Mouse (Mus musculus): ENCODE data around the gene Ift57. TPM values are rescaled to one million over a fixed set of nuclear protein-coding genes. Genes with fewer than 3 reads are reported as not detected.
A peak's percentile ranks its signal among the peaks of the same experiment; 100 is the strongest.

The Ift57 gene
- polyA plus RNA-seq, 1 experiment from 2014 or later = 43.4 TPM

DNA sequence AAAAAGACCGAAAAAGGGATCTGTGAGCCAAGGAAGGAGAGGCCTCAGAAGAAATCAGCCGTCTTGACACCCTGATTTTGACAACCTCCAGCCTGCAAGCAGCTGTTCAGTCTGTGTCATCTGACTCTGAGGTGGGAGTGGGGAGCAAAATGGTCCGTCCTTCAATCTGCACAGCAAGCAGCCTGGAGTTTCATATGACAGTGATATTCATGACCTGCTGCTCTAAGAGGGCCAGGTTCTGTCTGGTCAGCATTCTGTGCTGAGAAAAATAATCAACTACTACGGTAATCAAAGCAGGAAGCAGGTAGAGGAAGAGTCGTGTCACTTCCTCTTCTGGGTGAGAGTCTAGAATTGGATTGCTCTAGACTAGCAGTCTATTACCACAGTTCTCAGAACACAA lies 102.4 kb downstream of the Ift57 start:
- no peak for ATAC-seq (replicated peaks)
- Histone ChIP-seq H3K4me1 (peaks cover 10% of the 10 kb centered on the region), H3K27me3 (replicated peaks) (no peaks in the 10 kb centered on the region), H3K27ac (no peak overlapping the region), H3K4me2 (no peak overlapping the region), H3K4me3 (no peak overlapping the region), H3K9me3 (no peaks in the 10 kb centered on the region), H3K36me3 (replicated peaks) (no peaks in the 10 kb centered on the region), H3K9ac (no peak overlapping the region)
- WGBS = 76% methylated on average over 5 of the region's 5 CpGs

DNA sequence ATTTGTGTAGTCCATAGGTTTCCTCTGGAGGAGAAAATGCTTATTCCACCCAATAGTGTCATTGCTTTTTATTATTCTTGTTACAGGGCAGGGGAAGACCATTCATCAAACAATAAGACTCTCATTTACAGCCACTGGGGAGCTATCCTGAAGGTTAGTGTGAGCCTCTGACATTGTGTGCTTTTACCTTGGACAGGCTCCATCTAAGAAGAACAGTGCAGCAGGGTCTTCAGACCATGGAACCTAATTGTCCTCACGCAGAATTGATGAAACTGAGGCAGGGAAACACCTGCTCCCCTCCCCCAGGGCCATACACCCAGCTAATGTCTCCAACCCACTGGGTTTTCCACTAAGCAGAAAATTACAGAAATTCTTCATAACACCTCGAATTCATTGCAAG lies 104.0 kb downstream of the Ift57 start:
- Histone ChIP-seq H3K4me2 (no peak overlapping the region), H3K9me3 (no peaks in the 10 kb centered on the region), H3K9ac (no peak overlapping the region), H3K4me3 (no peak overlapping the region), H3K27ac (no peak overlapping the region), H3K4me1 (peaks cover 10% of the 10 kb centered on the region), H3K27me3 (replicated peaks) (no peaks in the 10 kb centered on the region), H3K36me3 (replicated peaks) (no peaks in the 10 kb centered on the region)
- WGBS = 62% methylated on average over 2 of the region's 2 CpGs
- no peak for ATAC-seq (replicated peaks)

- H3K27ac ChIP-seq = peak overlapping the region; percentile 12; the same call in 1 of the 2 replicates
- ATAC-seq (replicated peaks) = peak; percentile 68
- H3K9ac ChIP-seq = peak overlapping the region; percentile 35
- peak overlapping the region; percentile 30 for H3K4me3 ChIP-seq
- no peaks in the 10 kb centered on the region for H3K36me3 ChIP-seq (replicated peaks)
- H3K4me1 ChIP-seq = peaks cover 10% of the 10 kb centered on the region
- no peaks in the 10 kb centered on the region for H3K27me3 ChIP-seq (replicated peaks)
- WGBS = 1% methylated on average over 12 of the region's 12 CpGs
- no peaks in the 10 kb centered on the region for H3K9me3 ChIP-seq
- peak overlapping the region; percentile 61 for H3K4me2 ChIP-seq
These were observed 105.0 kb downstream of the Ift57 start for GRCm38 (mm10) chr16:49803932-49804461.

DNA sequence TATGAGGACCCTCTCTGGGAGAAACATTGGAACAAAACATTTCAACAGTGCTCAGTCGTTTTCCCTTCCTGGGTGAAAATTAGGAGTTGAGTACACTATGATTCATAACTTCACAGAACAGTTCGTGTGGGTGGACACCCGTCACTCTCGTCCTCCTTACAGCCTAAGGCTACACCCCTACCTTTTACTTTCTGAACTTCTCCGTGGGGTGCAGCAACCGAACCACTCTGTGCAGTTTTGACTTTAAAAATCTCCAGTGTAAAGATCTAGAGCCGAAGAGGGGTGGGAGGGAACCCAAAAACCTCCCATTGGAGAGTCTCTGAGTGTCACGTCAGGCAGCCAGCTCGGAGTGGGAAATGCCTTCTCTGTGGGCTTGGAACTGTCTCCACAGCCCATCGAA lies 107.9 kb downstream of the Ift57 start:
- Histone ChIP-seq H3K4me3 (no peak overlapping the region), H3K36me3 (replicated peaks) (no peaks in the 10 kb centered on the region), H3K9me3 (no peaks in the 10 kb centered on the region), H3K27ac (no peak overlapping the region), H3K27me3 (replicated peaks) (no peaks in the 10 kb centered on the region), H3K9ac (no peak overlapping the region), H3K4me1 (peaks cover 10% of the 10 kb centered on the region), H3K4me2 (no peak overlapping the region)
- ATAC-seq (replicated peaks) = no peak
- WGBS = 85% methylated on average over 10 of the region's 10 CpGs

- WGBS = 83% methylated on average over 7 of the region's 7 CpGs
- no peak overlapping the region for H3K27ac ChIP-seq
- H3K4me1 ChIP-seq = peaks cover 10% of the 10 kb centered on the region
- H3K9ac ChIP-seq = no peak overlapping the region
- H3K27me3 ChIP-seq (replicated peaks) = no peaks in the 10 kb centered on the region
- H3K4me3 ChIP-seq = no peak overlapping the region
- no peaks in the 10 kb centered on the region for H3K36me3 ChIP-seq (replicated peaks)
- ATAC-seq (replicated peaks) = no peak; the same call in 1 of the 2 replicates
- H3K4me2 ChIP-seq = no peak overlapping the region
- H3K9me3 ChIP-seq = no peaks in the 10 kb centered on the region
These were observed 108.4 kb downstream of the Ift57 start for GRCm38 (mm10) chr16:49807419-49807841.

DNA sequence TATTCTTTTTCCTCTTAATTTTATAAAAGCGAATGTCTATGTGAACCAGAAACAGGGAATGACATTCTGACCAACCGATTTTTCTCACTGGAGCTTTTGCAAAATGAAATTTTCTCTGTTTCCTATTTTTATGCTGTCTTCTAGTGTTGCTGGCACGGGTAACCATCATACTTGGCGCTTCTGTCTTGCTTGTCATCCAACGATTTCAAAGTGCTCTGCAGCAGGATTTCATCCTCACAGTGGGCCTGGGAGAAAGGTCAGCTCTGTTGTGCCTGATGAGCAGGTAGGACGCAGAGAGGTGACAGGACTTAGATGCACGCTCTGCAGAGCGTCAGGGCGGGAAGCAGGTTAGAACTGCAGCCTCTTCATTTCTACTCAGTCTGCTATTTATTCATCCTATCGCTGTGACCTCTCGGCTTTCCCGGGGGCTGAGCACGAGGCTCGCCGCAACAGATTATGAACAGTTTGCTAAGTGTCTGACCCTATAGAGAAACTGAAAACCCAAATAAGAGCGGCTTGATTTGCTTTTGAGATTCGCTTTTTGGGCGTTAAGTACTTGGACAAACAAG lies 108.9 kb downstream of the Ift57 start:
- H3K36me3 ChIP-seq (replicated peaks) = no peaks in the 10 kb centered on the region
- no peak overlapping the region for H3K27ac ChIP-seq
- WGBS = 76% methylated on average over 18 of the region's 18 CpGs
- no peak for ATAC-seq (replicated peaks)
- no peak overlapping the region for H3K9ac ChIP-seq
- H3K9me3 ChIP-seq = no peaks in the 10 kb centered on the region
- no peaks in the 10 kb centered on the region for H3K27me3 ChIP-seq (replicated peaks)
- peaks cover 10% of the 10 kb centered on the region for H3K4me1 ChIP-seq
- no peak overlapping the region for H3K4me2 ChIP-seq
- no peak overlapping the region for H3K4me3 ChIP-seq

DNA sequence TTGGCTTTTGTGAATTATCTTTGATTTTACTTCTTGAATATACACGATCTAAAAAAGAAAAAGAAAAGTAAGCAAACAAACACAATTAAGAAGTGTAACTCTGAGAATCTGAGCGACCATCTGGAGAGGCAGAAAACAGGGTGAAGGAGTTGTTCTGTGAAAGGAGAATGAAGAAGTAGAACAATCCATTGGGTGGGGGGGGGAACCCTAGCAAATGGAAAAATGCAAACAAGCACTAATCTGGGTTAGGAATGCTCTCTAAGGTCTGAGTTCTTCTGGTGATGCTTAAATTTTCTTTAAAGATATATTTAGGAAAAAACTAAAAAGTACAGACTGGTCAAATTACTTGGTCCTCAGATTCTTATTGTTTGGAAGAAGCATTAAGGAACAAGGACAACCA lies 112.9 kb downstream of the Ift57 start:
- H3K9ac ChIP-seq = no peak overlapping the region
- H3K9me3 ChIP-seq = no peaks in the 10 kb centered on the region
- H3K27me3 ChIP-seq (replicated peaks) = no peaks in the 10 kb centered on the region
- no peak for ATAC-seq (replicated peaks)
- H3K36me3 ChIP-seq (replicated peaks) = no peaks in the 10 kb centered on the region
- H3K4me2 ChIP-seq = no peak overlapping the region
- WGBS = 93% methylated on average over 2 of the region's 2 CpGs
- H3K27ac ChIP-seq = no peak overlapping the region
- H3K4me1 ChIP-seq = no peaks in the 10 kb centered on the region
- no peak overlapping the region for H3K4me3 ChIP-seq

- Histone ChIP-seq H3K4me2 (no peak overlapping the region), H3K36me3 (replicated peaks) (no peaks in the 10 kb centered on the region), H3K27me3 (replicated peaks) (no peaks in the 10 kb centered on the region), H3K9me3 (no peaks in the 10 kb centered on the region), H3K9ac (no peak overlapping the region), H3K4me3 (no peak overlapping the region), H3K4me1 (no peaks in the 10 kb centered on the region), H3K27ac (no peak overlapping the region)
- 74% methylated on average over 10 of the region's 10 CpGs for WGBS
- no peak for ATAC-seq (replicated peaks)
These were observed 114.0 kb downstream of the Ift57 start for GRCm38 (mm10) chr16:49812821-49813616.

DNA sequence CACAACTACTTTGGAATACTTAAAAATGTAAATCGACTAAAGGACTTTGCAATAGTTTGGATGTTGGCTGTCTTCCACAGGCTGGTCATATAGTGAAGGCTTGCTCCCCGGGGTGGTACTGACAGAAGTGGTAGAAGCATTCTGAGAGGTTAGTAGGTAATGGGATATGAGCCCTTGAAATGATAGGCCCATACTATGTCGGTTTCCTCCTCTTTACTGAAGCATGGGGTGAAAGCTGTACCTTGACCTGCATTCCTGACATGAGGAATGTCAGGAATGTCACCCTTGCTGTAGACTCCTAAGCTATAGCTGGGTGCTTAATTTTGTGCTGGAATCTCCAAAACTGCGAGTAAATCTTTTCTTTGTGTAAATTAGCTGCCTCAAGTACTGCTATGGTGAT lies 115.4 kb downstream of the Ift57 start:
- no peaks in the 10 kb centered on the region for H3K9me3 ChIP-seq
- ATAC-seq (replicated peaks) = no peak
- 86% methylated on average over 4 of the region's 4 CpGs for WGBS
- no peaks in the 10 kb centered on the region for H3K27me3 ChIP-seq (replicated peaks)
- H3K4me1 ChIP-seq = no peaks in the 10 kb centered on the region
- no peak overlapping the region for H3K4me3 ChIP-seq
- H3K9ac ChIP-seq = no peak overlapping the region
- H3K36me3 ChIP-seq (replicated peaks) = no peaks in the 10 kb centered on the region
- no peak overlapping the region for H3K4me2 ChIP-seq
- H3K27ac ChIP-seq = no peak overlapping the region

Other genes starting within 250 kb of the Ift57 start
- 131 and 134 TPM in 2 replicates for gene Cd47, start 101.3 kb downstream of the Ift57 start, polyA plus RNA-seq (2015; fragmentation: Nextera tagmentation; extraction: Ambion mirVana)

Data from midbrain, embryonic 15.5 days (tissue).